Mouse (Mus musculus) kidney, postnatal 4 days (tissue): ENCODE results near the gene Glis1.

Source experiments
- DNase-seq, 2 experiments: peaks; one replicate each; pipeline ENCODE4 v3.0.0; 2021; ENCODE audit warnings: mixed read lengths in 2 of 2

The Glis1 gene

GRCm38 (mm10) chr4:107520816-107521215, 86.4 kb downstream of the Glis1 start:
- DNase-seq: peak; percentile 6 to 22

- peak; percentile 32 to 45 for DNase-seq
Measured at GRCm38 (mm10) chr4:107523607-107524151, 89.3 kb downstream of the Glis1 start.

GRCm38 (mm10) chr4:107535126-107535525, 100.7 kb downstream of the Glis1 start:
- DNase-seq: peak in 1 of 2 experiments; percentile 27

GRCm38 (mm10) chr4:107538116-107538515, 103.7 kb downstream of the Glis1 start:
- DNase-seq: peak; percentile 36 to 53

- DNase-seq: no peak
Measured at GRCm38 (mm10) chr4:107538561-107538960, 104.2 kb downstream of the Glis1 start.

- no peak for DNase-seq
Measured at GRCm38 (mm10) chr4:107539021-107539420, 104.6 kb downstream of the Glis1 start.

- DNase-seq: no peak
Measured at GRCm38 (mm10) chr4:107541821-107542220, 107.4 kb downstream of the Glis1 start.

- no peak for DNase-seq
Measured at GRCm38 (mm10) chr4:107544843-107545242, 110.5 kb downstream of the Glis1 start.

- DNase-seq: peak in 1 of 2 experiments; percentile 17
Measured at GRCm38 (mm10) chr4:107545726-107546125, 111.3 kb downstream of the Glis1 start.

GRCm38 (mm10) chr4:107546525-107546924, 112.1 kb downstream of the Glis1 start:
- DNase-seq: peak in 1 of 2 experiments; percentile 17

GRCm38 (mm10) chr4:107550096-107550495, 115.7 kb downstream of the Glis1 start:
- no peak for DNase-seq

- DNase-seq: no peak
Measured at GRCm38 (mm10) chr4:107550546-107550945, 116.2 kb downstream of the Glis1 start.

- no peak for DNase-seq
Measured at GRCm38 (mm10) chr4:107552696-107553095, 118.3 kb downstream of the Glis1 start.

GRCm38 (mm10) chr4:107553774-107554173, 119.4 kb downstream of the Glis1 start:
- DNase-seq: no peak

- DNase-seq: no peak
Measured at GRCm38 (mm10) chr4:107558801-107559200, 124.4 kb downstream of the Glis1 start.

GRCm38 (mm10) chr4:107561056-107561455, 126.7 kb downstream of the Glis1 start:
- DNase-seq: no peak

- DNase-seq: peak; percentile 51 to 65
Measured at GRCm38 (mm10) chr4:107568159-107568558, 133.8 kb downstream of the Glis1 start.

GRCm38 (mm10) chr4:107568881-107569443, 134.6 kb downstream of the Glis1 start:
- DNase-seq: no peak

GRCm38 (mm10) chr4:107570329-107571014, 136.1 kb downstream of the Glis1 start:
- DNase-seq: peak; percentile 56 to 67

GRCm38 (mm10) chr4:107575781-107576180, 141.4 kb downstream of the Glis1 start:
- DNase-seq: no peak

GRCm38 (mm10) chr4:107576742-107577141, 142.4 kb downstream of the Glis1 start:
- no peak for DNase-seq

GRCm38 (mm10) chr4:107577146-107577839, 142.9 kb downstream of the Glis1 start:
- DNase-seq: no peak

- no peak for DNase-seq
Measured at GRCm38 (mm10) chr4:107580883-107581282, 146.5 kb downstream of the Glis1 start.

GRCm38 (mm10) chr4:107586391-107586790, 152.0 kb downstream of the Glis1 start:
- no peak for DNase-seq
